Mouse (Mus musculus): ENCODE measurements at regions not wholly inside any gene's neighbourhood (a gene's known extent, or its start where the extent isn't known, plus 50 kb on each side); places are given as distances from the start of the nearest gene placed in this dataset.

DNA sequence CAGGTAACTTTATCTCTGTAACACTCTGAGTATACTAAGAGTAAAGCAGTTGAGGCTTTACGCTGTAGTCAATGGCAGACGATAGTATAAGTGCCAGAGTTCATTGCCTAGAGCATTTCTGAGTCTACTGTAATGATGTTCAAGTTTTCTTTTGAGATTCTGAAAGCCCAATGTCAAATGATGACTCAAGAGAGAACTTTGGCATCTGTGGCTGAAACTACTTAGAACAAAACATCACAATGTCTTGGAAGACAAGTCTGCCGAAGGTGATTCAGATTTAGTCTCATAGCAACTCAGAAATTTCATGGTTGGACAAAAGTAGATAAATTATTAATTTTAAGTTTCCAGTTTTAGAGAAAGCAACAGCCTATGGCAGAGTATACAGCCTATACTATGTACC, 474.2 kb upstream of the A1bg start:
- no peak for TF ChIP-seq GATA1 (IDR thresholded peaks at IDR 0.05; ENCODE audit: borderline replicate concordance, low read length)
- TF ChIP-seq FLI1 (IDR thresholded peaks at IDR 0.05; ENCODE audit: low read length) = no peak

Data from megakaryocyte, embryonic 14.5 days (primary cell).